Mouse (Mus musculus) MEL (cell line): ENCODE data around the gene Gsk3b. TPM values are rescaled to one million over a fixed set of nuclear protein-coding genes. Genes with fewer than 3 reads are reported as not detected.

Experiments
- DNase-seq: peaks from one replicate; pipeline ENCODE4 v3.0.0; 2011; ENCODE audit warnings: low read depth, low spot score
- H3K27ac ChIP-seq: 2 replicates; pipeline ENCODE4 v1.5.1; 2012; ENCODE audit warnings: low read depth, mild to moderate bottlenecking, control low read depth, low read length, moderate library complexity; ENCODE audit not compliant: control insufficient read depth
- H3K27me3 ChIP-seq, 2 experiments: fragments of 150-350 bp in 1 of 2; sonication (generic) in 1 of 2; 2 replicates each; pipeline ENCODE4 v1.6.1; 2012; ENCODE audit warnings: low read length in 2 of 2, mild to moderate bottlenecking in 2 of 2, improper control_type of control experiment in 1 of 2, moderate library complexity in 1 of 2; ENCODE audit not compliant: insufficient read depth in 2 of 2, control insufficient read depth in 1 of 2
- H3K36me3 ChIP-seq, 2 experiments: 2 replicates each; pipeline ENCODE4 v1.6.1; 2012 to 2014; ENCODE audit warnings: low read length in 2 of 2, improper control_type of control experiment in 1 of 2, inconsistent platforms in 1 of 2, mild to moderate bottlenecking in 1 of 2; ENCODE audit not compliant: insufficient read depth in 2 of 2, control insufficient read depth in 1 of 2
- H3K4me1 ChIP-seq, 2 experiments: fragments of 150-350 bp in 1 of 2; sonication (generic) in 1 of 2; 2 replicates each; pipeline ENCODE4 v1.6.1; 2012; ENCODE audit warnings: low read length in 2 of 2, improper control_type of control experiment in 1 of 2, mild to moderate bottlenecking in 1 of 2; ENCODE audit not compliant: insufficient read depth in 2 of 2, control insufficient read depth in 1 of 2
- H3K4me3 ChIP-seq, 2 experiments: fragments of 150-350 bp in 1 of 2; sonication (generic) in 1 of 2; 2 replicates each; pipeline ENCODE4 v1.5.1; 2012; ENCODE audit warnings: low read depth in 2 of 2, low read length in 2 of 2, mild to moderate bottlenecking in 2 of 2, moderate library complexity in 2 of 2, control low read depth in 1 of 2, improper control_type of control experiment in 1 of 2; ENCODE audit not compliant: control insufficient read depth in 1 of 2, insufficient read depth in 1 of 2
- H3K79me2 ChIP-seq: 2 replicates; pipeline ENCODE4 v1.6.1; 2012; ENCODE audit warnings: mild to moderate bottlenecking, low read length, moderate library complexity; ENCODE audit not compliant: control insufficient read depth, poor library complexity, insufficient read depth
- H3K9ac ChIP-seq: 2 replicates; pipeline ENCODE4 v1.6.1; 2012; ENCODE audit warnings: low read depth, mild to moderate bottlenecking, control low read depth, low read length, moderate library complexity; ENCODE audit not compliant: control insufficient read depth, poor library complexity, severe bottlenecking
- H3K9me3 ChIP-seq: fragments of 150-350 bp; sonication (generic); replicated peaks from 2 replicates; pipeline ENCODE4 v1.6.1; 2012; ENCODE audit warnings: mild to moderate bottlenecking, low read length, improper control_type of control experiment, moderate library complexity; ENCODE audit not compliant: insufficient read depth
- BHLHE40 ChIP-seq: IDR thresholded peaks from 2 replicates; pipeline ENCODE4 v1.6.1; 2012; ENCODE audit warnings: low read depth, mild to moderate bottlenecking, inconsistent platforms, low read length, improper control_type of control experiment, borderline replicate concordance
- CHD2 ChIP-seq: IDR thresholded peaks from 2 replicates; pipeline ENCODE4 v1.6.1; 2011; ENCODE audit warnings: low read length, improper control_type of control experiment
- CTCF ChIP-seq, 3 experiments: IDR thresholded peaks in 2 of 3; conservative IDR thresholded peaks in 1 of 3; 2 replicates each; pipeline ENCODE4 v1.5.1; 2011 to 2012; ENCODE audit warnings: low read length in 3 of 3, low read depth in 2 of 3, mild to moderate bottlenecking in 2 of 3, improper control_type of control experiment in 1 of 3, inconsistent platforms in 1 of 3, mixed read lengths in 1 of 3, moderate library complexity in 1 of 3; ENCODE audit not compliant: control insufficient read depth in 1 of 3, insufficient read depth in 1 of 3, poor library complexity in 1 of 3, severe bottlenecking in 1 of 3
- E2F4 ChIP-seq: IDR thresholded peaks from 2 replicates; pipeline ENCODE4 v1.6.1; 2011; ENCODE audit warnings: low read depth, low read length, improper control_type of control experiment, borderline replicate concordance
- ELF1 ChIP-seq: IDR thresholded peaks from 2 replicates; pipeline ENCODE4 v1.6.1; 2014; ENCODE audit warnings: low read depth, mild to moderate bottlenecking, inconsistent platforms, low read length, improper control_type of control experiment, moderate library complexity
- GABPA ChIP-seq: IDR thresholded peaks from 2 replicates; pipeline ENCODE4 v1.6.1; 2012; ENCODE audit warnings: low read depth, mild to moderate bottlenecking, inconsistent platforms, low read length, improper control_type of control experiment, moderate library complexity
- GATA1 ChIP-seq: IDR thresholded peaks from 2 replicates; pipeline ENCODE4 v1.6.1; 2011; ENCODE audit warnings: low read depth, low read length, improper control_type of control experiment
- HCFC1 ChIP-seq: IDR thresholded peaks from 2 replicates; pipeline ENCODE4 v1.6.1; 2012; ENCODE audit warnings: low read depth, mild to moderate bottlenecking, inconsistent platforms, low read length, improper control_type of control experiment, moderate library complexity
- KAT2A ChIP-seq: conservative IDR thresholded peaks from 2 replicates; pipeline ENCODE4 v1.6.1; 2012; ENCODE audit warnings: low read depth, low read length, improper control_type of control experiment, inconsistent platforms
- MAFK ChIP-seq: IDR thresholded peaks from 2 replicates; pipeline ENCODE4 v1.6.1; 2011; ENCODE audit warnings: low read depth, mild to moderate bottlenecking, low read length, improper control_type of control experiment, borderline replicate concordance
- MEF2A ChIP-seq: IDR thresholded peaks from 2 replicates; pipeline ENCODE4 v1.6.1; 2014; ENCODE audit warnings: low read depth, mild to moderate bottlenecking, inconsistent platforms, low read length, improper control_type of control experiment; ENCODE audit not compliant: poor library complexity, insufficient replicate concordance, severe bottlenecking; ENCODE audit errors: extremely low read depth
- MYC ChIP-seq: IDR thresholded peaks from 2 replicates; pipeline ENCODE4 v1.6.1; 2011; ENCODE audit warnings: low read depth, mild to moderate bottlenecking, low read length, improper control_type of control experiment, moderate library complexity
- NELFE ChIP-seq: IDR thresholded peaks from 2 replicates; pipeline ENCODE4 v1.6.1; 2011; ENCODE audit warnings: low read depth, low read length, improper control_type of control experiment
- NRF1 ChIP-seq: IDR thresholded peaks from 2 replicates; pipeline ENCODE4 v1.6.1; 2014; ENCODE audit warnings: low read depth, mild to moderate bottlenecking, inconsistent platforms, low read length, improper control_type of control experiment, moderate library complexity; ENCODE audit not compliant: poor library complexity, insufficient read depth, severe bottlenecking
- POLR2A ChIP-seq, 2 experiments: IDR thresholded peaks; 2 replicates each; pipeline ENCODE4 v1.6.1; 2011 to 2012; ENCODE audit warnings: low read length in 2 of 2, mild to moderate bottlenecking in 2 of 2, control low read depth in 1 of 2, improper control_type of control experiment in 1 of 2, low read depth in 1 of 2, moderate library complexity in 1 of 2; ENCODE audit not compliant: control insufficient read depth in 1 of 2, insufficient read depth in 1 of 2, poor library complexity in 1 of 2
- POLR2AphosphoS2 ChIP-seq: IDR thresholded peaks from 2 replicates; pipeline ENCODE4 v1.6.1; 2011; ENCODE audit warnings: low read length, improper control_type of control experiment
- POLR2AphosphoS5 ChIP-seq: IDR thresholded peaks from 2 replicates; pipeline ENCODE4 v1.6.1; 2012; ENCODE audit warnings: low read depth, borderline replicate concordance, mild to moderate bottlenecking, inconsistent platforms, low read length, moderate library complexity, mixed read lengths
- TAL1 ChIP-seq: IDR thresholded peaks from 2 replicates; pipeline ENCODE4 v1.6.1; 2012; ENCODE audit warnings: mild to moderate bottlenecking, inconsistent platforms, low read length, moderate library complexity, mixed read lengths
- TBP ChIP-seq: IDR thresholded peaks from 2 replicates; pipeline ENCODE4 v1.8.0; 2011; ENCODE audit warnings: low read depth, low read length, improper control_type of control experiment
- TCF12 ChIP-seq: IDR thresholded peaks from 2 replicates; pipeline ENCODE4 v1.6.1; 2014; ENCODE audit warnings: low read depth, mild to moderate bottlenecking, inconsistent platforms, low read length, improper control_type of control experiment, moderate library complexity
- UBTF ChIP-seq: IDR thresholded peaks from 2 replicates; pipeline ENCODE4 v1.6.1; 2012; ENCODE audit warnings: low read depth, mild to moderate bottlenecking, inconsistent platforms, low read length, improper control_type of control experiment, moderate library complexity, borderline replicate concordance; ENCODE audit not compliant: insufficient read depth
- USF1 ChIP-seq: IDR thresholded peaks from 2 replicates; pipeline ENCODE4 v1.6.1; 2014; ENCODE audit warnings: low read depth, mild to moderate bottlenecking, inconsistent platforms, low read length, improper control_type of control experiment, moderate library complexity
- USF2 ChIP-seq, 2 experiments: IDR thresholded peaks; 2 replicates each; pipeline ENCODE4 v1.6.1; 2011 to 2012; ENCODE audit warnings: improper control_type of control experiment in 2 of 2, low read length in 2 of 2, borderline replicate concordance in 1 of 2, inconsistent platforms in 1 of 2, low read depth in 1 of 2, mild to moderate bottlenecking in 1 of 2; ENCODE audit not compliant: insufficient read depth in 1 of 2
- ZKSCAN1 ChIP-seq: IDR thresholded peaks from 2 replicates; pipeline ENCODE4 v1.6.1; 2012; ENCODE audit warnings: low read depth, mild to moderate bottlenecking, inconsistent platforms, low read length, improper control_type of control experiment, moderate library complexity
- ZMIZ1 ChIP-seq: IDR thresholded peaks from 2 replicates; pipeline ENCODE4 v1.6.1; 2012; ENCODE audit warnings: low read depth, mild to moderate bottlenecking, inconsistent platforms, low read length, improper control_type of control experiment, moderate library complexity
- ZNF384 ChIP-seq: IDR thresholded peaks from 2 replicates; pipeline ENCODE4 v1.6.1; 2012; ENCODE audit warnings: low read depth, mild to moderate bottlenecking, inconsistent platforms, low read length, improper control_type of control experiment
- polyA plus RNA-seq, 2 experiments: library from polyadenylated mRNA; stranded (reverse) in 1 of 2; unstranded in 1 of 2; fragments of >175 nt in 1 of 2; fragments of >200 nt in 1 of 2; gene quantifications; 2 replicates each; pipeline versions ENCODE4 v1.2.1 to v1.2.4; 2012; ENCODE audit warnings: low replicate concordance in 2 of 2, low read depth in 1 of 2; ENCODE audit not compliant: insufficient read length in 2 of 2, insufficient read depth in 1 of 2, missing spikeins in 1 of 2
- total RNA-seq: library from RNA; depleted of rRNA; stranded (reverse); fragments of 300-350 nt; gene quantifications from 2 replicates; pipeline ENCODE4 v1.2.3, GENCODE M21; 2012

Gene Gsk3b
- total and polyA plus RNA-seq, 3 experiments: 8.8 to 20.1 TPM; not detected in 1

- H3K4me3 ChIP-seq: no peak overlapping the region
- no peaks in the 10 kb centered on the region for H3K36me3 ChIP-seq
Observed at GRCm38 (mm10) chr16:38255927-38256326, 167.1 kb downstream of the Gsk3b start.

GRCm38 (mm10) chr16:38271601-38272000, 182.8 kb downstream of the Gsk3b start:
- Histone ChIP-seq H3K79me2 (no peaks in the 10 kb centered on the region), H3K9me3 (no peaks in the 10 kb centered on the region), H3K27ac (no peak overlapping the region), H3K9ac (no peak overlapping the region), H3K4me3 (no peak overlapping the region), H3K27me3 (peaks cover 7 to 11% of the 10 kb centered on the region in 2 experiments), H3K4me1 (no peaks in the 10 kb centered on the region), H3K36me3 (no peaks in the 10 kb centered on the region)
- no peak for DNase-seq
- TF ChIP-seq ZKSCAN1: no peak
- no peak for TF ChIP-seq CTCF (IDR thresholded peaks at IDR 0.05 in 2 of 3, conservative IDR thresholded peaks at IDR 0.05 in 1 of 3; ENCODE audit: control insufficient read depth in 1 of 3, insufficient read depth in 1 of 3, low read depth in 2 of 3, low read length in 3 of 3, poor library complexity in 1 of 3, severe bottlenecking in 1 of 3)
- TF ChIP-seq ZNF384: no peak
- no peak for TF ChIP-seq TAL1
- no peak for TF ChIP-seq USF2 (IDR thresholded peaks at IDR 0.05; ENCODE audit: borderline replicate concordance in 1 of 2, insufficient read depth in 1 of 2, low read depth in 1 of 2, low read length in 2 of 2)
- TF ChIP-seq CHD2: no peak
- TF ChIP-seq USF1: no peak
- TF ChIP-seq POLR2AphosphoS2: no peak
- no peak for TF ChIP-seq ZMIZ1
- TF ChIP-seq BHLHE40: no peak
- TF ChIP-seq GATA1: no peak
- no peak for TF ChIP-seq TBP
- TF ChIP-seq UBTF: no peak
- no peak for TF ChIP-seq MEF2A

More at GRCm38 (mm10) chr16:38255927-38256326, 167.1 kb downstream of the Gsk3b start:
- Histone ChIP-seq H3K9me3 (no peaks in the 10 kb centered on the region), H3K27me3 (peaks cover 0 to 2% of the 10 kb centered on the region in 2 experiments; a peak in 1 of 4 replicates), H3K9ac (no peak overlapping the region), H3K27ac (no peak overlapping the region), H3K79me2 (no peaks in the 10 kb centered on the region), H3K4me1 (no peaks in the 10 kb centered on the region)
- DNase-seq: no peak
- no peak for TF ChIP-seq USF2 (IDR thresholded peaks at IDR 0.05; ENCODE audit: borderline replicate concordance in 1 of 2, insufficient read depth in 1 of 2, low read depth in 1 of 2, low read length in 2 of 2)
- no peak for TF ChIP-seq USF1
- no peak for TF ChIP-seq MAFK
- TF ChIP-seq NELFE: no peak
- TF ChIP-seq MEF2A: no peak
- no peak for TF ChIP-seq TCF12
- no peak for TF ChIP-seq GATA1
- no peak for TF ChIP-seq NRF1
- TF ChIP-seq POLR2A (IDR thresholded peaks at IDR 0.05; ENCODE audit: control insufficient read depth in 1 of 2, insufficient read depth in 1 of 2, low read depth in 1 of 2, low read length in 2 of 2, poor library complexity in 1 of 2): no peak
- TF ChIP-seq TAL1: no peak
- no peak for TF ChIP-seq E2F4
- TF ChIP-seq POLR2AphosphoS5: no peak
- TF ChIP-seq ELF1: no peak
- no peak for TF ChIP-seq GABPA
- TF ChIP-seq HCFC1: no peak
- no peak for TF ChIP-seq CHD2
- TF ChIP-seq MYC: no peak
- no peak for TF ChIP-seq KAT2A
